Mouse (Mus musculus): Measurements from ENCODE around the gene Fbxw28.
"Not testable (repeated sequence)": the region's sequence is repeated elsewhere in the genome, so short reads cannot be mapped to it uniquely, and the experiment has no call there.

The Fbxw28 gene

GRCm38 (mm10) chr9:109339559-109339958 lies at the start of gene Fbxw28:
Gene Fbxw28 (minus strand): TSS chr9:109339659.
- not testable (repeated sequence) for DNase-seq

- not testable (repeated sequence) for DNase-seq
These were observed 51.9 kb downstream of the Fbxw28 start, which contains the start of gene Fbxw14 for GRCm38 (mm10) chr9:109287576-109287975. Gene Fbxw14 (minus strand): TSS chr9:109287676.

All from kidney, postnatal 4 days (tissue).